Mouse (Mus musculus) myocyte (in vitro differentiated cells): ENCODE results near the gene Hist1h3d. TPM values are rescaled to one million over a fixed set of nuclear protein-coding genes. Genes with fewer than 3 reads are reported as not detected.
"Not testable (repeated sequence)": the region's sequence is repeated elsewhere in the genome, so short reads cannot be mapped to it uniquely, and the experiment has no call there.

ENCODE experiments used
- H3K27me3 ChIP-seq: one replicate; pipeline ENCODE4 v1.6.1; 2011; ENCODE audit not compliant: control insufficient read depth, insufficient read depth, insufficient read length
- H3K36me3 ChIP-seq: one replicate; pipeline ENCODE4 v1.6.1; 2011; ENCODE audit not compliant: control insufficient read depth, insufficient read depth
- H3K4me2 ChIP-seq: one replicate; pipeline ENCODE4 v1.6.1; 2011; ENCODE audit warnings: low read depth, control low read depth
- H3K4me3 ChIP-seq: one replicate; pipeline ENCODE4 v1.5.1; 2011; ENCODE audit warnings: mild to moderate bottlenecking, control low read depth, moderate library complexity
- H3K79me2 ChIP-seq: one replicate; pipeline ENCODE4 v1.6.1; 2011; ENCODE audit not compliant: control insufficient read depth, insufficient read depth
- H3ac ChIP-seq: one replicate; pipeline ENCODE4 v1.6.1; 2011; ENCODE audit not compliant: control insufficient read depth, insufficient read length
- CEBPB ChIP-seq: IDR thresholded peaks from 2 replicates; pipeline ENCODE4 v1.6.1; 2011; ENCODE audit warnings: mild to moderate bottlenecking, moderate library complexity; ENCODE audit not compliant: poor library complexity, insufficient read depth, severe bottlenecking
- E2F4 ChIP-seq: IDR thresholded peaks from one replicate; pipeline ENCODE4 v1.6.1; 2011; ENCODE audit warnings: mild to moderate bottlenecking, control low read depth, moderate library complexity; ENCODE audit not compliant: insufficient read depth
- MAX ChIP-seq: IDR thresholded peaks from one replicate; pipeline ENCODE4 v1.6.1; 2011; ENCODE audit warnings: low read depth, mild to moderate bottlenecking, control low read depth
- MYOG ChIP-seq, 3 experiments: IDR thresholded peaks; one replicate each; pipeline ENCODE4 v1.6.1; 2011; ENCODE audit warnings: control low read depth in 2 of 3, low read depth in 2 of 3, mild to moderate bottlenecking in 2 of 3; ENCODE audit not compliant: insufficient read length in 2 of 3, control insufficient read depth in 1 of 3, insufficient read depth in 1 of 3
- POLR2A ChIP-seq: IDR thresholded peaks from one replicate; pipeline ENCODE4 v1.6.1; 2011; ENCODE audit warnings: low read depth, mild to moderate bottlenecking, control low read depth, moderate library complexity; ENCODE audit not compliant: insufficient read length
- POLR2AphosphoS2 ChIP-seq: IDR thresholded peaks from one replicate; pipeline ENCODE4 v1.6.1; 2011; ENCODE audit warnings: low read depth, control low read depth; ENCODE audit not compliant: insufficient read length
- REST ChIP-seq: IDR thresholded peaks from one replicate; pipeline ENCODE4 v1.6.1; 2011; ENCODE audit warnings: mild to moderate bottlenecking, control low read depth, moderate library complexity; ENCODE audit not compliant: insufficient read depth, insufficient read length
- SRF ChIP-seq: IDR thresholded peaks from one replicate; pipeline ENCODE4 v1.6.1; 2011; ENCODE audit warnings: low read depth; ENCODE audit not compliant: control insufficient read depth, insufficient read length
- polyA plus RNA-seq: library from polyadenylated mRNA; unstranded; fragments of >200 nt; fragmentation: generic; extraction: Trizol; gene quantifications from one replicate; pipeline ENCODE4 v1.2.1, GENCODE M21; 2012; ENCODE audit warnings: missing spikeins

Gene Hist1h3d
- polyA plus RNA-seq, 1 experiment: 2.5 TPM

- not testable (repeated sequence) for H3K27me3 ChIP-seq, H3ac ChIP-seq, H3K36me3 ChIP-seq, H3K79me2 ChIP-seq
- Histone ChIP-seq H3K4me2 (peak within 1 kb of the TSS; percentile 77), H3K4me3 (peak within 1 kb of the TSS; percentile 27)
- TF ChIP-seq POLR2AphosphoS2: peak; percentile 84
- TF ChIP-seq POLR2A: peak; percentile 65
- peak; percentile 83 for TF ChIP-seq E2F4
Observed at GRCm38 (mm10) chr13:23573898-23574524, 1.6 kb upstream of the Hist1h3d start, which contains the start of the genes Hist1h2bf and Hist1h2ad. Hist1h2bf (minus strand) TSS chr13:23574196. Hist1h2ad (plus strand) TSS chr13:23574381.

- Histone ChIP-seq H3K4me2 (peak overlapping the region; percentile 77), H3K4me3 (peak overlapping the region; percentile 27)
- not testable (repeated sequence) for H3ac ChIP-seq, H3K27me3 ChIP-seq, H3K79me2 ChIP-seq, H3K36me3 ChIP-seq
- TF ChIP-seq POLR2A (peak; percentile 61), POLR2AphosphoS2 (peak; percentile 70)
Observed at GRCm38 (mm10) chr13:23574546-23575170, 905 bp upstream of the Hist1h3d start.

- TF ChIP-seq POLR2A (peak; percentile 71), POLR2AphosphoS2 (peak; percentile 82)
- not testable (repeated sequence) for H3K36me3 ChIP-seq
Observed at GRCm38 (mm10) chr13:23575864-23576313, 326 bp downstream of the Hist1h3d start.

GRCm38 (mm10) chr13:23576351-23576881 is 853 bp downstream of the Hist1h3d start:
- H3K4me2 ChIP-seq: peak overlapping the region; percentile 81
- no peak overlapping the region for H3ac ChIP-seq
- no peaks in the 10 kb centered on the region for H3K36me3 ChIP-seq
- peak; percentile 33 for TF ChIP-seq POLR2A
- no peak for TF ChIP-seq REST
- TF ChIP-seq POLR2AphosphoS2: peak; percentile 55
- TF ChIP-seq MYOG (IDR thresholded peaks at IDR 0.05; ENCODE audit: control insufficient read depth in 1 of 3, insufficient read depth in 1 of 3, insufficient read length in 2 of 3, low read depth in 2 of 3): no peak
- no peaks in the 10 kb centered on the region for H3K79me2 ChIP-seq
- H3K4me3 ChIP-seq: peak overlapping the region; percentile 27
- no peaks in the 10 kb centered on the region for H3K27me3 ChIP-seq

More at GRCm38 (mm10) chr13:23575864-23576313, 326 bp downstream of the Hist1h3d start:
- H3K79me2 ChIP-seq, H3K27me3 ChIP-seq, H3ac ChIP-seq: not testable (repeated sequence)
- Histone ChIP-seq H3K4me2 (peak overlapping the region; percentile 81), H3K4me3 (peak overlapping the region; percentile 27)

- no peak overlapping the region for H3ac ChIP-seq
- peak overlapping the region; percentile 27 for H3K4me3 ChIP-seq
- no peaks in the 10 kb centered on the region for H3K79me2 ChIP-seq
- TF ChIP-seq MAX: no peak
- TF ChIP-seq E2F4: no peak
- no peak for TF ChIP-seq REST
- no peak for TF ChIP-seq SRF
- H3K27me3 ChIP-seq: no peaks in the 10 kb centered on the region
- H3K4me2 ChIP-seq: peak overlapping the region; percentile 81
- no peaks in the 10 kb centered on the region for H3K36me3 ChIP-seq
Observed at GRCm38 (mm10) chr13:23576906-23577639, 1.5 kb downstream of the Hist1h3d start.

- Histone ChIP-seq H3K79me2 (no peaks in the 10 kb centered on the region), H3K4me2 (no peak overlapping the region), H3ac (no peak overlapping the region), H3K4me3 (no peak overlapping the region), H3K27me3 (no peaks in the 10 kb centered on the region), H3K36me3 (no peaks in the 10 kb centered on the region)
- TF ChIP-seq CEBPB (no peak), POLR2A (no peak)
Observed at GRCm38 (mm10) chr13:23577835-23578234, 2.3 kb downstream of the Hist1h3d start.
